Mouse (Mus musculus) granulocyte monocyte progenitor cell, adult 5-6 weeks (primary cell): Measurements from ENCODE around the gene Alk. TPM values are rescaled to one million over a fixed set of nuclear protein-coding genes. Genes with fewer than 3 reads are reported as not detected.

Source experiments
- ATAC-seq: replicated peaks from 2 replicates; pipeline ENCODE4 v1.8.0; 2016; ENCODE audit warnings: mild to moderate bottlenecking, moderate TSS enrichment, inconsistent platforms; ENCODE audit not compliant: poor library complexity, severe bottlenecking
- total RNA-seq, 2 experiments: library from RNA; stranded (forward) in 1 of 2; stranded (reverse) in 1 of 2; fragments of 200-712, 200-1000 nt in 1 of 2; fragments of >200 nt in 1 of 2; fragmentation: Nextera tagmentation in 1 of 2; gene quantifications; 2 replicates each; pipeline ENCODE4 v1.2.3; 2014 to 2017

The Alk gene
- total RNA-seq, 2 experiments from 2014 or later, result not detected

GRCm38 (mm10) chr17:71862184-71862583, 742.2 kb downstream of the Alk start:
- ATAC-seq, result no peak

GRCm38 (mm10) chr17:71831960-71832359, 772.5 kb downstream of the Alk start:
- no peak for ATAC-seq

GRCm38 (mm10) chr17:71828647-71829414, 775.6 kb downstream of the Alk start:
- no peak for ATAC-seq

GRCm38 (mm10) chr17:71827627-71828026, 776.8 kb downstream of the Alk start:
- ATAC-seq, result no peak

- ATAC-seq, result no peak
These were observed 777.8 kb downstream of the Alk start for GRCm38 (mm10) chr17:71826603-71827002.

- ATAC-seq, result no peak
These were observed 780.7 kb downstream of the Alk start for GRCm38 (mm10) chr17:71823622-71824306.

Other genes with a start within 250 kb of the Alk start
- gene Ypel5, start 231.8 kb upstream of the Alk start, total RNA-seq (2014; fragmentation: Nextera tagmentation), result 18.9 and 26.1 TPM in 2 replicates
- gene Ypel5, start 231.8 kb upstream of the Alk start, total RNA-seq (2017), result 40.7 and 44.8 TPM in 2 replicates